Mouse (Mus musculus) forebrain, embryonic 11.5 days (tissue): ENCODE data around the gene Fam131a. TPM values are rescaled to one million over a fixed set of nuclear protein-coding genes. Genes with fewer than 3 reads are reported as not detected.

Experiments used
- ATAC-seq: fragments of 200-750 bp; cut with Nextera tagmentation; replicated peaks from 2 replicates; pipeline ENCODE4 v1.8.0; 2017; ENCODE audit warnings: moderate TSS enrichment; ENCODE audit not compliant: low FRiP score
- DNase-seq: peaks from one replicate; pipeline ENCODE4 v3.0.0-alpha.2; 2017; ENCODE audit warnings: low spot score
- H3K27ac ChIP-seq: fragments of 300-500 bp; sonication (generic); 2 replicates; pipeline ENCODE4 v1.5.1; 2014; ENCODE audit warnings: low read depth, low read length
- H3K27me3 ChIP-seq: fragments of 300-500 bp; sonication (generic); 2 replicates; pipeline ENCODE4 v1.6.1; 2014; ENCODE audit warnings: mild to moderate bottlenecking, low read length, mixed read lengths; ENCODE audit not compliant: control insufficient read depth, insufficient read depth
- H3K36me3 ChIP-seq: fragments of 300-500 bp; sonication (generic); 2 replicates; pipeline ENCODE4 v1.6.1; 2014; ENCODE audit warnings: mild to moderate bottlenecking, low read length, moderate library complexity, mixed read lengths; ENCODE audit not compliant: control insufficient read depth, insufficient read depth
- H3K4me1 ChIP-seq: fragments of 300-500 bp; sonication (generic); replicated peaks from 2 replicates; pipeline ENCODE4 v1.6.1; 2014; ENCODE audit warnings: low read length, mixed read lengths; ENCODE audit not compliant: control insufficient read depth, insufficient read depth
- H3K4me2 ChIP-seq: fragments of 300-500 bp; sonication (generic); 2 replicates; pipeline ENCODE4 v1.6.1; 2014; ENCODE audit warnings: low read depth, mild to moderate bottlenecking, low read length, moderate library complexity, mixed read lengths; ENCODE audit not compliant: severe bottlenecking
- H3K4me3 ChIP-seq: fragments of 300-500 bp; sonication (generic); 2 replicates; pipeline ENCODE4 v1.5.1; 2014; ENCODE audit warnings: low read depth, low read length
- H3K9ac ChIP-seq: fragments of 300-500 bp; sonication (generic); 2 replicates; pipeline ENCODE4 v1.6.1; 2014; ENCODE audit warnings: low read length
- H3K9me3 ChIP-seq: fragments of 300-500 bp; sonication (generic); 2 replicates; pipeline ENCODE4 v1.6.1; 2016; ENCODE audit warnings: low read length, mixed read lengths; ENCODE audit not compliant: control insufficient read depth
- whole genome bisulfite sequencing: fragments of 180-500 bp; shearing (Covaris S2); extraction: QIAGEN DNeasy Blood & Tissue Kit; methylation state at CpG from one replicate; pipeline ENCODE4 v1.1.7; 2014; 5-methylcytosine and 5-hydroxymethylcytosine counted together
- polyA plus RNA-seq: library from polyadenylated mRNA; unstranded; fragments of >200 nt; fragmentation: Nextera tagmentation; extraction: Ambion mirVana; gene quantifications from 2 replicates; pipeline ENCODE4 v1.2.1, GENCODE M21; 2014

The Fam131a gene
- polyA plus RNA-seq, 1 experiment from 2014 or later = 15.2 TPM

GRCm38 (mm10) chr16:20690774-20691173, 2.3 kb upstream of the Fam131a start:
- 93% methylated on average over 3 of the region's 3 CpGs for WGBS
- no peak for ATAC-seq

DNA sequence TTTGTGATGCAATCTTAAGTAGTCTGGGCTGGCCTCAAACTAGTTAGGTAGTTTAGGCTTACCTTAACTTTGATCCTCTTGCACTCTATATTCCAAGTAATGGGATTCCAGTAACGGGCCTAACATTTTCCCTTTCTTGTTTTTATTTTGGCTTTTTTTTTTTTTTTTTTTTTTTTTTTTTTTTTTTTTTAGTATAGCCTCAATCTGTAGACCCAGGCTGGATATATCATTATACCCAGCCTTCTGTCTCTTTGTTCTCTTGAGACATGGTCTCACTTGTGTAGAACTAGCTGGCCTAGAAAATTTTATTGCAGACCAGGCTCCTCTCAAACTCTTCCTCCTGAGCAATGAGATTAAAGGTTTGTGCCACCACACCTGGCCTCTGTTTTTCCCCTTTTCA, 1.4 kb upstream of the Fam131a start:
- no peak overlapping the region for H3K4me2 ChIP-seq
- peaks cover 24% of the 10 kb centered on the region for H3K36me3 ChIP-seq
- WGBS = 74% methylated on average over 1 of the region's 1 CpGs
- no peaks in the 10 kb centered on the region for H3K27me3 ChIP-seq
- H3K4me3 ChIP-seq = no peak overlapping the region
- H3K27ac ChIP-seq = no peak overlapping the region
- no peak overlapping the region for H3K9ac ChIP-seq
- no peaks in the 10 kb centered on the region for H3K9me3 ChIP-seq
- no peak for DNase-seq
- peaks cover 19% of the 10 kb centered on the region for H3K4me1 ChIP-seq
- no peak for ATAC-seq

More at GRCm38 (mm10) chr16:20690774-20691173, 2.3 kb upstream of the Fam131a start:
- DNase-seq = no peak
- Histone ChIP-seq H3K27me3 (no peaks in the 10 kb centered on the region), H3K4me2 (no peak overlapping the region), H3K36me3 (peaks cover 31% of the 10 kb centered on the region), H3K4me1 (peaks cover 16% of the 10 kb centered on the region; the same call in 1 of the 2 replicates), H3K9me3 (no peaks in the 10 kb centered on the region), H3K27ac (no peak overlapping the region), H3K4me3 (no peak overlapping the region), H3K9ac (no peak overlapping the region)

- Histone ChIP-seq H3K36me3 (peaks cover 20% of the 10 kb centered on the region), H3K4me2 (no peak overlapping the region; the same call in 1 of the 2 replicates), H3K9ac (no peak overlapping the region), H3K27ac (no peak overlapping the region), H3K4me3 (peak overlapping the region; percentile 54; the same call in 1 of the 2 replicates), H3K9me3 (no peaks in the 10 kb centered on the region), H3K4me1 (peaks cover 21% of the 10 kb centered on the region), H3K27me3 (no peaks in the 10 kb centered on the region)
- 43% methylated on average over 16 of the region's 16 CpGs for WGBS
- DNase-seq (no peak), ATAC-seq (no peak)
These were observed 638 bp upstream of the Fam131a start for GRCm38 (mm10) chr16:20692241-20692965.

- H3K27ac ChIP-seq = no peak overlapping the region
- no peaks in the 10 kb centered on the region for H3K27me3 ChIP-seq
- H3K4me3 ChIP-seq = no peak overlapping the region
- peaks cover 21% of the 10 kb centered on the region for H3K4me1 ChIP-seq
- WGBS = 86% methylated on average over 8 of the region's 8 CpGs
- peaks cover 6% of the 10 kb centered on the region for H3K36me3 ChIP-seq
- DNase-seq = no peak
- H3K9ac ChIP-seq = no peak overlapping the region
- H3K4me2 ChIP-seq = no peak overlapping the region
- no peaks in the 10 kb centered on the region for H3K9me3 ChIP-seq
- no peak for ATAC-seq
These were observed 1.7 kb downstream of the Fam131a start for GRCm38 (mm10) chr16:20694781-20695180.

DNA sequence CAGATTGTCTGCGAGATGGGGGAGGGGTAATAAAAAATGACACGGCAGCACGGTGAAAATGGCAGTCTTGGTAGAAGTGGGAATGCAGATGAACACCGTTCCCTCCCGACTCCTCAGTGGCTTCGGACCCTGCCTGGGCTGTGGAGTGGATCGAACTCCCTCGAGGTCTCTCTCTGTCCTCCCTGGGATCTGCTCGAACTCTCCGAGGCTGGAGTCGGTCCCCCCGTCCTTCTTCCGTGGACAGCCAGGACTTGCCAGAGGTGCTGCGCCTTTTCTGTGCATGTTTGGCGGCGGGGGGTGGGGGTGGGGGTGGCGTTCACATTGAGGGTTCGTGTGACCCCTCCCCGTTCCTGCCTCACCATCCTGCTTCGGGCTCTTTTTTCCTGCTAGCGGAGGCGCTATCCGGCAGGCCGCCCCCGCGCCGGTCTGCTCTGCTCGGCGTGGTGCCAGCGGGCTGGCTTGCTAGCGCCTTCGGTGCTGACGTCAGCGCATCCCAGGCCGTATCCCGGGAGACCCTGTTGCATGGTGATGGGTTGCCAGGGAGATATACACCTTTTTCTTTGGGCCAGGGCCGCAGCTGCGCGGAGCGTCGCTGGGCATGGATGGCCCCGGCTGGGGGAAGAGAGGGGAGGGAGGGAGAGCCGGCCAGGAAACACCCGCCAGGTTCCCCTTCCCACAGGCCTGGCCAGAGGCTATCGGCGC, 2.7 kb downstream of the Fam131a start:
- H3K27me3 ChIP-seq = no peaks in the 10 kb centered on the region
- 3% methylated on average over 46 of the region's 46 CpGs for WGBS
- peak overlapping the region; percentile 69 for H3K4me2 ChIP-seq
- H3K9me3 ChIP-seq = no peaks in the 10 kb centered on the region
- peak; percentile 83 for ATAC-seq
- peak overlapping the region; percentile 35 for H3K4me3 ChIP-seq
- H3K9ac ChIP-seq = peak overlapping the region; percentile 63
- DNase-seq = peak; percentile 95
- H3K36me3 ChIP-seq = peaks cover 5% of the 10 kb centered on the region
- H3K4me1 ChIP-seq = peaks cover 21% of the 10 kb centered on the region
- peak overlapping the region; percentile 58 for H3K27ac ChIP-seq

GRCm38 (mm10) chr16:20699266-20699665, 6.2 kb downstream of the Fam131a start:
- ATAC-seq = no peak
- no peak overlapping the region for H3K9ac ChIP-seq
- no peak overlapping the region for H3K27ac ChIP-seq
- no peaks in the 10 kb centered on the region; the same call in 1 of the 2 replicates for H3K36me3 ChIP-seq
- H3K9me3 ChIP-seq = no peaks in the 10 kb centered on the region
- H3K4me3 ChIP-seq = no peak overlapping the region
- no peak overlapping the region for H3K4me2 ChIP-seq
- WGBS = 78% methylated on average over 5 of the region's 5 CpGs
- H3K4me1 ChIP-seq = peaks cover 25% of the 10 kb centered on the region
- no peak for DNase-seq
- no peaks in the 10 kb centered on the region for H3K27me3 ChIP-seq

DNA sequence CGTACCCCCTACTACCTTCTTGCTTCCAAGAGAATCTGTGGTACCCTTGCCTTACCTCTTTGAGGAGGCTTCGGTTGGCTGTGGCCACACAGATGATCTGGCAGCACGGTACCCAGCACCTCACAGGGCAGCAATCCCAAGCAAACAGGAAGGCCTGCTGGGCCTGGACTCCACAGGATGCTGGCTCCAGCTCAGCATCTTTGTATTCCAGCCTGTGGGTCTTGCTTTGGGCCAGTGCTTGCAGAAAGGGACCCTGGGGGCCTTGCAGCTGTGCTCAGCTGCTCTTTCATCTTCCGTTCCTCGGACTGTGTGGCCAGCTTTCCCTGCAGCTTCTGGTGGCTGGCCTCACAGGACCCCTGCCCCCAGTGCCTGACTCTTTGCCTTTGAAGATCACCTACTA, 7.0 kb downstream of the Fam131a start:
- H3K9ac ChIP-seq = no peak overlapping the region

DNA sequence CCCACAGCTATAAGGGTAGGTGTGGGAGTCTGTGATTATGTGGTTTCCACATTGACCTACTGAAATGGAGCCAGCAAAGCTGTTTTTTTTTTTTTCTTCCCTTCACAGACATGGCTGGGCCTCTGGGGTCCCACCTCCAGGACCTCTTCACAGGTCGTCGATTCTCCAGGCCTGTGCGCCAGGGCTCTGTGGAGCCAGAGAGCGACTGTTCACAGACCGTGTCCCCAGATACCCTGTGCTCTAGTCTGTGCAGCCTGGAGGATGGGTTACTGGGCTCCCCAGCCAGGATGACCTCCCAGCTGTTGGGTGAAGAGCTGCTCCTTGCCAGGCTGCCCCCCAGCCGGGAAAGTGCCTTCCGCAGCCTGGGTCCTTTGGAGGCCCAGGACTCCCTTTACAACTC, 8.3 kb downstream of the Fam131a start:
- Histone ChIP-seq H3K27me3 (no peaks in the 10 kb centered on the region), H3K9me3 (no peaks in the 10 kb centered on the region), H3K4me1 (peaks cover 20% of the 10 kb centered on the region), H3K4me2 (no peak overlapping the region), H3K9ac (peak overlapping the region; percentile 42), H3K4me3 (0 out of 2 replicates have a peak overlapping the region, but pooled peaks have one; percentile 3), H3K36me3 (no peaks in the 10 kb centered on the region; the same call in 1 of the 2 replicates), H3K27ac (peak overlapping the region; percentile 62)
- DNase-seq (no peak), ATAC-seq (0 out of 2 replicates have a peak, but pooled peaks have one; percentile 34)
- 46% methylated on average over 7 of the region's 7 CpGs for WGBS

More for the DNA sequence above, 7.0 kb downstream of the Fam131a start:
- DNase-seq = no peak
- no peak for ATAC-seq
- WGBS = 31% methylated on average over 5 of the region's 5 CpGs
- no peak overlapping the region for H3K4me3 ChIP-seq
- no peaks in the 10 kb centered on the region for H3K9me3 ChIP-seq
- no peak overlapping the region for H3K4me2 ChIP-seq
- H3K36me3 ChIP-seq = no peaks in the 10 kb centered on the region; the same call in 1 of the 2 replicates
- peaks cover 26% of the 10 kb centered on the region for H3K4me1 ChIP-seq
- H3K27ac ChIP-seq = no peak overlapping the region
- no peaks in the 10 kb centered on the region for H3K27me3 ChIP-seq
